14 mouse cellular contexts compared by ENCODE assay signal in the genomic region with DNA sequence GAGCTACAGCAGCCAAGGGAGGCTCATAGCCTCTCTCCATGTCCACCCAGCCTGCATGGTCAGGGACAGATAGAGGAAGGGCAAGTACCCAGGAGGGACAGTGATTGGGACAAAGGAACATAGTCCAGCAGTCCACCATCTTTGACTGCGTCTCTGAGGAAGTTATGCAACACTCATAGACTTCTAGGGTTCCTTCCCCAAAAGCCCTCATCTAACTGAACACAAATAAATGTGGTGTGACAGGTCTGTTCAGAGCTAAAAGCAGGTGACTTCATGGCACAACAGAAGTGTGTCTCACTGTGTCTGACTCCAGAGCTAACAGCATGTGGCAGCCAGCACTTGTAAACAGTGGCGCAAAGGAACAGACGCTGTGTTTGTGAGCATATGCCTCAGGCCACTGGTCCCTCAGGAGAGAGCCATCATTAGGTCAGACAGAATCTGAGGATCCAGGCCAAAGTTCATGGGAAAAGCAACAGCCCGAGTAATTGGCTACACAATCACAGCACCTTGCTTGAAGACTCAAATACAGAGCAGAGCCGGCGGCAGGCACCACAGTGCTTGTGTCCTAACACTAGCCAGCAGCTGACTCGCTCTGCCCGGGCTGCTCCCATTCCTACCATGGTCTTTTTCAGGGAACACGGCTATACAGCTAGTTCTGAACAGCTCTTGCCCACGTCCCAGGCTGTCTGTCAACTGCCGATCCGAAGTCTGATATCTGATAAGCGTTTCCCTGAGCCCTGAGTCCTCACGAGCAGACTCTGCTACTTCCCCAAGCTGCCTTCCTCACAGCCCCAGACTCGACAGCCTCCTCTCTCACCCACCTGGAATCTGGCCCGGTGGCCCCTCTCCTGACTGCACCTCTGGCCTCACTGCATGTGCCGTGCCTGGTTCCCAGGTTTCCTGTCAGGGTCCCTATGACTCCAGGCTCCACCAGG. TPM values are rescaled to one million over a fixed set of nuclear protein-coding genes. Genes with fewer than 3 reads are reported as not detected.
DNase-seq lines count a peak whose midpoint lies in the region; ATAC-seq and TF ChIP-seq lines count a peak whose summit lies in the region.
"Had no signal": no experiment of that assay in that cellular context is flagged by ENCODE, and none has a peak within 500 bp of the region (broad histone marks: within the 10 kb centered on the region; RNA-seq: fewer than 3 reads in every experiment).

No protein-coding gene starts in this region.

- ATAC-seq in heart, embryonic 15.5 days (replicated peaks; ENCODE audit: insufficient number of reproducible peaks, insufficient read depth, low FRiP score, low read depth), result no peak
- ATAC-seq: forebrain, embryonic 16.5 days had no signal

- peaks cover 58% of the 10 kb centered on the region for H3K36me3 ChIP-seq in heart, embryonic 15.5 days
- peaks cover 86% of the 10 kb centered on the region for H3K36me3 ChIP-seq in heart, embryonic 10.5 days
- peaks cover 93% of the 10 kb centered on the region for H3K36me3 ChIP-seq in forebrain, embryonic 10.5 days (replicated peaks)

- no peaks in the 10 kb centered on the region for H3K9me3 ChIP-seq in heart, embryonic 15.5 days (replicated peaks)
- no peaks in the 10 kb centered on the region for H3K9me3 ChIP-seq in heart, embryonic 10.5 days
- H3K9me3 ChIP-seq in forebrain, embryonic 10.5 days, result no peaks in the 10 kb centered on the region
- H3K9me3 ChIP-seq: limb, embryonic 10.5 days had no signal

- no peak overlapping the region for H3K4me3 ChIP-seq in heart, embryonic 15.5 days
- H3K4me3 ChIP-seq in heart, embryonic 10.5 days, result no peak overlapping the region
- H3K4me3 ChIP-seq in bone marrow macrophage, adult 2 months (ENCODE audit: insufficient read depth, low read length), result no peak overlapping the region
- no peak overlapping the region for H3K4me3 ChIP-seq in forebrain, embryonic 10.5 days
- H3K4me3 ChIP-seq: hindbrain, embryonic 10.5 days; limb, embryonic 10.5 days had no signal

- H3K4me2 ChIP-seq in heart, embryonic 15.5 days, result no peak overlapping the region

- 62% methylated on average over 17 of the region's 17 CpGs for WGBS in heart, embryonic 15.5 days
- 76% methylated on average over 17 of the region's 17 CpGs for WGBS in heart, embryonic 10.5 days
- WGBS in forebrain, embryonic 10.5 days, result 83% methylated on average over 17 of the region's 17 CpGs

- H3K4me1 ChIP-seq in heart, embryonic 15.5 days (replicated peaks), result peaks cover 28% of the 10 kb centered on the region
- peaks cover 20% of the 10 kb centered on the region for H3K4me1 ChIP-seq in heart, embryonic 10.5 days
- peaks cover 14% of the 10 kb centered on the region for H3K4me1 ChIP-seq in bone marrow macrophage, adult 2 months (ENCODE audit: control insufficient read depth, insufficient read depth, low read length)
- H3K4me1 ChIP-seq in forebrain, embryonic 10.5 days, result peaks cover 6% of the 10 kb centered on the region; the same call in 1 of the 2 replicates
- H3K4me1 ChIP-seq: limb, embryonic 10.5 days had no signal

- no peaks in the 10 kb centered on the region for H3K27me3 ChIP-seq in heart, embryonic 15.5 days
- H3K27me3 ChIP-seq in heart, embryonic 10.5 days (ENCODE audit: insufficient read depth, poor library complexity, severe bottlenecking), result no peaks in the 10 kb centered on the region
- no peaks in the 10 kb centered on the region for H3K27me3 ChIP-seq in forebrain, embryonic 10.5 days (ENCODE audit: poor library complexity, severe bottlenecking)
- H3K27me3 ChIP-seq: CH12.LX had no signal

- TF ChIP-seq CTCF in bone marrow macrophage, adult 2 months (IDR thresholded peaks at IDR 0.05; ENCODE audit: low read depth, low read length), result no peak

- no peak overlapping the region for H3K27ac ChIP-seq in heart, embryonic 15.5 days
- H3K27ac ChIP-seq in heart, embryonic 10.5 days, result no peak overlapping the region
- peak overlapping the region; percentile 26 for H3K27ac ChIP-seq in bone marrow macrophage, adult 2 months (ENCODE audit: insufficient read depth, low read depth, low read length)
- H3K27ac ChIP-seq in forebrain, embryonic 10.5 days, result no peak overlapping the region
- H3K27ac ChIP-seq: hindbrain, embryonic 10.5 days; limb, embryonic 10.5 days had no signal

- no peak for TF ChIP-seq POLR2A in bone marrow macrophage, adult 2 months (IDR thresholded peaks at IDR 0.05; ENCODE audit: borderline replicate concordance, low read depth, low read length)

- 0 out of 2 replicates have a peak overlapping the region, but pooled peaks have one; percentile 3 for H3K9ac ChIP-seq in heart, embryonic 15.5 days

- DNase-seq in heart, embryonic 10.5 days (ENCODE audit: low spot score), result no peak
- DNase-seq in 416B (ENCODE audit: low read depth), result peak; percentile 47
- peak; percentile 44 to 75 for DNase-seq in kidney, postnatal 25 days
- no peak for DNase-seq in frontal cortex, adult 2 months (ENCODE audit: extremely low spot score in 1 of 2, low spot score in 1 of 2)
- DNase-seq in forebrain, embryonic 10.5 days (ENCODE audit: extremely low spot score, low spot score), result no peak
- DNase-seq: lung, postnatal 14 days; spleen, adult 18-20 months; thymus, adult 2 months had no signal

RNA-seq across cellular contexts. Expression of a gene that starts 14.5 kb away (rescaled TPM):
- polyA plus RNA-seq in heart, embryonic 15.5 days (2015; fragmentation: Nextera tagmentation; extraction: Ambion mirVana), result 7.2 and 9.6 TPM in 2 replicates
- 9.5 and 9.7 TPM in 2 replicates for polyA plus RNA-seq in heart, embryonic 10.5 days (2016; fragmentation: Nextera tagmentation; extraction: Ambion mirVana)
- polyA plus RNA-seq in bone marrow macrophage, adult 2 months (2012; ENCODE audit: insufficient read depth, insufficient read length, missing spikeins), result 14.1 and 14.5 TPM in 2 replicates
- 17.3 and 18.0 TPM in 2 replicates for polyA plus RNA-seq in frontal cortex, adult 2 months (2012; rRNA removed)
- polyA plus RNA-seq in forebrain, embryonic 10.5 days (2016; fragmentation: Nextera tagmentation; extraction: Ambion mirVana), result 8.8 and 10.0 TPM in 2 replicates

RNA-seq across cellular contexts. Expression of a gene that starts 14.7 kb away (rescaled TPM):
- 6.5 and 7.6 TPM in 2 replicates for polyA plus RNA-seq in heart, embryonic 15.5 days (2015; fragmentation: Nextera tagmentation; extraction: Ambion mirVana)
- 7.8 and 8.0 TPM in 2 replicates for polyA plus RNA-seq in heart, embryonic 10.5 days (2016; fragmentation: Nextera tagmentation; extraction: Ambion mirVana)
- polyA plus RNA-seq in bone marrow macrophage, adult 2 months (2012; ENCODE audit: insufficient read depth, insufficient read length, missing spikeins), result 11.8 and 12.4 TPM in 2 replicates
- 15.0 and 17.3 TPM in 2 replicates for polyA plus RNA-seq in frontal cortex, adult 2 months (2012; rRNA removed)
- polyA plus RNA-seq in forebrain, embryonic 10.5 days (2016; fragmentation: Nextera tagmentation; extraction: Ambion mirVana), result 8.3 and 8.5 TPM in 2 replicates

RNA-seq across cellular contexts. Expression of a gene that starts 36.9 kb away (rescaled TPM):
- 16.7 and 18.4 TPM in 2 replicates for polyA plus RNA-seq in heart, embryonic 15.5 days (2015; fragmentation: Nextera tagmentation; extraction: Ambion mirVana)
- 13.2 and 17.0 TPM in 2 replicates for polyA plus RNA-seq in heart, embryonic 10.5 days (2016; fragmentation: Nextera tagmentation; extraction: Ambion mirVana)
- 27.7 and 30.9 TPM in 2 replicates for polyA plus RNA-seq in bone marrow macrophage, adult 2 months (2012; ENCODE audit: insufficient read depth, insufficient read length, missing spikeins)
- 55.8 and 61.7 TPM in 2 replicates for polyA plus RNA-seq in frontal cortex, adult 2 months (2012; rRNA removed)
- polyA plus RNA-seq in forebrain, embryonic 10.5 days (2016; fragmentation: Nextera tagmentation; extraction: Ambion mirVana), result 12.8 and 13.3 TPM in 2 replicates

RNA-seq across cellular contexts. Expression of a gene that starts 49.3 kb away (rescaled TPM):
- polyA plus RNA-seq in heart, embryonic 15.5 days (2015; fragmentation: Nextera tagmentation; extraction: Ambion mirVana), result 46.3 and 51.6 TPM in 2 replicates
- 66.0 and 67.5 TPM in 2 replicates for polyA plus RNA-seq in heart, embryonic 10.5 days (2016; fragmentation: Nextera tagmentation; extraction: Ambion mirVana)
- 12.8 and 16.6 TPM in 2 replicates for polyA plus RNA-seq in bone marrow macrophage, adult 2 months (2012; ENCODE audit: insufficient read depth, insufficient read length, missing spikeins)
- polyA plus RNA-seq in frontal cortex, adult 2 months (2012; rRNA removed), result 17.2 and 18.1 TPM in 2 replicates
- 81.0 and 83.7 TPM in 2 replicates for polyA plus RNA-seq in forebrain, embryonic 10.5 days (2016; fragmentation: Nextera tagmentation; extraction: Ambion mirVana)

RNA-seq across cellular contexts. Expression of a gene that starts 49.4 kb away (rescaled TPM):
- 101 and 103 TPM in 2 replicates for polyA plus RNA-seq in heart, embryonic 15.5 days (2015; fragmentation: Nextera tagmentation; extraction: Ambion mirVana)
- polyA plus RNA-seq in heart, embryonic 10.5 days (2016; fragmentation: Nextera tagmentation; extraction: Ambion mirVana), result 132 and 134 TPM in 2 replicates
- 33.4 and 34.6 TPM in 2 replicates for polyA plus RNA-seq in bone marrow macrophage, adult 2 months (2012; ENCODE audit: insufficient read depth, insufficient read length, missing spikeins)
- 102 and 103 TPM in 2 replicates for polyA plus RNA-seq in frontal cortex, adult 2 months (2012; rRNA removed)
- polyA plus RNA-seq in forebrain, embryonic 10.5 days (2016; fragmentation: Nextera tagmentation; extraction: Ambion mirVana), result 156 and 157 TPM in 2 replicates

Comparison
In these comparisons a context has a peak if more than half of its experiments do, and no peak if none do; other contexts are left out.
1. DNase-seq: peak in 416B (single experiment) and kidney, postnatal 25 days (2 of 2); none in heart, embryonic 10.5 days (single experiment), frontal cortex, adult 2 months (0 of 2) and forebrain, embryonic 10.5 days (single experiment).